Mouse (Mus musculus) urinary bladder, postnatal 0 days (tissue): ENCODE data around the gene Olfr1425. TPM values are rescaled to one million over a fixed set of nuclear protein-coding genes. Genes with fewer than 3 reads are reported as not detected.

Source experiments
- polyA plus RNA-seq: library from polyadenylated mRNA; unstranded; fragments of >200 nt; fragmentation: Nextera tagmentation; extraction: Ambion mirVana; gene quantifications from 2 replicates; pipeline ENCODE4 v1.2.1, GENCODE M21; 2015

Gene Olfr1425
- polyA plus RNA-seq, result not detected in 2 replicates

DNA sequence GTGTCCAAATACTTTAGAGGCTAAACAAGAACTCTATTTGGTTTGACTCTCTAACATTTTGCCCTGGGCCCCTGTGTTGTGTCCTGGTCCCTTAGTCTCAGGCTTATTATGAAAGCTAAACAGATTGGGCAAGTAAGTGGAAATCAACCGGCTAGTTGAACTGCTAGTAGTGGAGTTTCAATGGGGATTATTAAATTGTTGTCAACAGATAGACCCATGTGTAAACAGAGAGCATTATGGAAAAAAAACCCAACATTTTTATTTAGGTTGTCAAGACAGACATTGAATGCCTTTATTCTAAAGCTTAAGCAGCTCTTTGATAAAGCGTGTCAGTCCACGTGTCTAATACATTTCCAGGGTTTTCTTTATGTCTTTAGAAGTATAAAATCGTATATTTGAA lies at the start of gene Olfr1425:
Olfr1425 (minus strand) TSS at position 101 of the 400 bp plus-strand sequence.

DNA sequence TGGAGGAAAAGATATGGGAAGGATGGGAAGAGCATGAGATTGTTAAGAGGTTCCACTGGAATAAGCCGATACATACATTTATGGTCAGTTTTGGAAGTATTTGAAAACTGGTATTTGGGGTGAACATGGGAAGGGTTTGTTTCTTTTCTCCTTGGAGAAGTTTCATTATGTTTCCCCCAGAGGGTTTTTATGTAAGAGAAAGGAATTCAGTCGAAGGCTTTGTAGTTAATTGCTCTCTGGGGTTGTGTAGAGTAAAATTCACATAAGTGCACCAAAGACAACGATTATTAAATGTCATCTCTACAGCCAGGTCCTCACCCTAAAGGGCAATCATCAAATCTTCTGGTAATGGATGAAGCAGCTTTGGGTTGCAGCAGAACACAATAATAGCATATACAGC lies 45.6 kb upstream of the Olfr1425 start, which contains the start of gene Olfr76:
Olfr76 (minus strand) TSS at position 101 of the 400 bp plus-strand sequence.

DNA sequence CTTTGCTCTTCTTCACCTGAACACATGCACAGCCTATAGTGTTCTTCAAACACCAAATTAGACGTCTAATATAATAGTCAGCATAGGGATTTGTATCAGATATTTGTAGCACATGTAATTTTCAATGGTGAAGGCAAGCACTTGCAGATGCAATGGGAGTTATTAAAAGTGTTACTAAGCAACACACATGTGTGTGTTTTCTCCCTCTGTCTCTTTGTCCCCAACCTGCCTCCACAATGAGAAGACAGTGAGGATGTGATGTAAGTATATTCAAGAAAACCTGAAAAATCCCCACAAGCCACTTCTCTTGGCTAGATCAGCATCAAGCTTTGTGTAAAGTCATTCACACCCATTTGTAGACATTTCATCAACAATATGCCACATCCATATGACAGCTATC lies 38.3 kb upstream of the Olfr1425 start, which contains the start of gene Olfr1428:
Olfr1428 (minus strand) TSS at position 101 of the 400 bp plus-strand sequence.

DNA sequence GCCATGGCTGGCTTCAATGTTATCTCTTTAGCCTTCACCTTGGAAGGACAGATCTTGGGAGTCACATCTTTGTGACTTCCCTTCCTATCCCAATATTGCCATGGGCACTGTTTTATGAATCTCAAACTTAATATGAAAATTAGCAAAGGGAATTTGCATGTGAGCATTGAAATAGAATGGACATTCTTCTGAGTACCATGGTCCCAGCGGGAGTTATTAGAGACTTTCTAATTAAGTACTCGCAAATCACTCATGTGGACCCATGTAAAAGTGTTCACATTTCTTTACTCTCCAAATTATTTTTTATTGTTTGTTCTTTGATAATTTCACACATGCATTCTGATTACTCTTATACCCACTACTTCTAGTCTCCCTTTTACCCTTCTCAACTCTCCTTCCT lies 25.7 kb upstream of the Olfr1425 start, which contains the start of gene Olfr1427:
Olfr1427 (minus strand) TSS at position 101 of the 400 bp plus-strand sequence.

GRCm38 (mm10) chr19:12091913-12092312 lies 14.4 kb upstream of the Olfr1425 start, which contains the start of gene Olfr1426:
Gene Olfr1426 (minus strand): TSS chr19:12092013.

DNA sequence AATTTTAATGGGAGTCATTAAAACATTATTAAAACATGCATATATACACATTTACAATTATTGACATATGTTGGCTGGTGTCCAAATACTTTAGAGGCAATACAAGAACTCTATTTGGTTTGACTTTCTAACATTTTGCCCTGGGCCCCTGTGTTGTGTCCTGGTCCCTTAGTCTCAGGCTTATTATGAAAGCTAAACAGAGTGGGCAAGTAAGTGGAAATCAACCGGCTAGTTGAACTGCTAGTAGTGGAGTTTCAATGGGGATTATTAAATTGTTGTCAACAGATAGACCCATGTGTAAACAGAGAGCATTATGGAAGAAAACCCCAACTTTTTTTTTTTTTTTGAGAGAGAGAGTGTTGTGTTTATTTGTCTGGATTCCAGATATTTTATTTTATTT lies 14.9 kb downstream of the Olfr1425 start, which contains the start of gene Olfr1424:
Olfr1424 (minus strand) TSS at position 101 of the 400 bp plus-strand sequence.

GRCm38 (mm10) chr19:12041217-12041616 lies 36.3 kb downstream of the Olfr1425 start, which contains the start of gene Olfr1423:
Gene Olfr1423 (minus strand): TSS chr19:12041317.

Other genes with a start within 250 kb of the Olfr1425 start
- gene Olfr1417, start 238.5 kb downstream of the Olfr1425 start, polyA plus RNA-seq, result not detected in 2 replicates
- not detected in 2 replicates for gene Olfr1418, start 216.7 kb downstream of the Olfr1425 start, polyA plus RNA-seq
- gene Olfr1419, start 202.6 kb downstream of the Olfr1425 start, polyA plus RNA-seq, result not detected in 2 replicates
- gene Olfr1420, start 191.2 kb downstream of the Olfr1425 start, polyA plus RNA-seq, result not detected in 2 replicates
- 8.2 and 9.1 TPM in 2 replicates for gene Patl1, start 165.3 kb downstream of the Olfr1425 start, polyA plus RNA-seq
- gene Osbp, start 111.8 kb downstream of the Olfr1425 start, polyA plus RNA-seq, result 2.9 and 3.9 TPM in 2 replicates
- not detected in 2 replicates for gene Olfr1423, start 36.4 kb downstream of the Olfr1425 start, polyA plus RNA-seq
- not detected in 2 replicates for gene Olfr1424, start 15.0 kb downstream of the Olfr1425 start, polyA plus RNA-seq
- gene Olfr1426, start 14.3 kb upstream of the Olfr1425 start, polyA plus RNA-seq, result not detected in 2 replicates
- not detected in 2 replicates for gene Olfr1427, start 25.6 kb upstream of the Olfr1425 start, polyA plus RNA-seq
- gene Olfr1428, start 38.2 kb upstream of the Olfr1425 start, polyA plus RNA-seq, result not detected in 2 replicates
- not detected in 2 replicates for gene Olfr76, start 45.5 kb upstream of the Olfr1425 start, polyA plus RNA-seq
- gene Olfr1555-ps1, start 92.4 kb upstream of the Olfr1425 start, polyA plus RNA-seq, result not detected in 2 replicates
- not detected in 2 replicates for gene Olfr1431, start 122.9 kb upstream of the Olfr1425 start, polyA plus RNA-seq
- gene Olfr1432, start 154.9 kb upstream of the Olfr1425 start, polyA plus RNA-seq, result not detected in 2 replicates
- gene Olfr262, start 163.9 kb upstream of the Olfr1425 start, polyA plus RNA-seq, result not detected in 2 replicates
- gene Olfr235, start 183.3 kb upstream of the Olfr1425 start, polyA plus RNA-seq, result not detected in 2 replicates
- not detected in 2 replicates for gene Olfr1434, start 202.1 kb upstream of the Olfr1425 start, polyA plus RNA-seq
- not detected in 2 replicates for gene Olfr1436, start 221.4 kb upstream of the Olfr1425 start, polyA plus RNA-seq
- not detected in 2 replicates for gene Olfr1437, start 247.4 kb upstream of the Olfr1425 start, polyA plus RNA-seq